Mouse (Mus musculus): Measurements from ENCODE around the gene Nkd1.
A peak's percentile ranks its signal among the peaks of the same experiment; 100 is the strongest.

GRCm38 (mm10) chr8:88567314-88568121, 46.4 kb downstream of the Nkd1 start:
- TF ChIP-seq CTCF (IDR thresholded peaks at IDR 0.05; ENCODE audit: control insufficient read depth, insufficient read depth, insufficient replicate concordance, low read depth, low read length) (peak; percentile 17; the same call in 1 of the 2 replicates), POLR2A (IDR thresholded peaks at IDR 0.05; ENCODE audit: control insufficient read depth, low read depth, low read length) (no peak)
